Mouse (Mus musculus) hematopoietic stem cell, adult 5-6 weeks (primary cell): ENCODE measurements at regions not wholly inside any gene's neighbourhood (a gene's known extent, or its start where the extent isn't known, plus 50 kb on each side); places are given as distances from the start of the nearest gene placed in this dataset.
"Not testable (repeated sequence)": the region's sequence is repeated elsewhere in the genome, so short reads cannot be mapped to it uniquely, and the experiment has no call there.

Experiments
- ATAC-seq, 2 experiments: fragments of 125-278 bp in 1 of 2; replicated peaks in 1 of 2; 2 replicates each; pipeline ENCODE4 v1.8.0; 2016 to 2017; ENCODE audit warnings: inconsistent platforms in 2 of 2, mild to moderate bottlenecking in 2 of 2, moderate number of reproducible peaks in 2 of 2, low read depth in 1 of 2, moderate TSS enrichment in 1 of 2; ENCODE audit not compliant: low FRiP score in 2 of 2, poor library complexity in 2 of 2, severe bottlenecking in 2 of 2, insufficient read depth in 1 of 2, low TSS enrichment in 1 of 2

DNA sequence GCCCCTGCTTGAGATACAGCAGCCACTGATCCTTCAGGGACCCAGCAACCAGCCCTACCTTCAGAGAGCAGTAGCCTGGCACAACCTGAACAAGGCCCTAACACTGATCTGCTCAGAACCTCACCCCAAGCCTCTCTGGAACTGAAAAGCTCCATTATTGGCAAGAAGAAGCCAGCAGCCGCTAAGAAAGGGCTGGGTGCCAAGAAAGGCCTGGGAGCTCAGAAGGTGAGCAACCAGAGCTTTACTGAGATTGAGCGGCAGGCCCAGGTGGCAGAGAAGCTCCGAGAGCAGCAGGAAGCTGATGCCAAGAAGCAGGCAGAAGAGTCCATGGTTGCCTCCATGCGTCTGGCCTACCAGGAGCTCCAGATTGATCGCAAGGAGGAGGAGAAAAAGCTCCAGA, 74.4 kb upstream of the Oxtr start:
- not testable (repeated sequence) for ATAC-seq

DNA sequence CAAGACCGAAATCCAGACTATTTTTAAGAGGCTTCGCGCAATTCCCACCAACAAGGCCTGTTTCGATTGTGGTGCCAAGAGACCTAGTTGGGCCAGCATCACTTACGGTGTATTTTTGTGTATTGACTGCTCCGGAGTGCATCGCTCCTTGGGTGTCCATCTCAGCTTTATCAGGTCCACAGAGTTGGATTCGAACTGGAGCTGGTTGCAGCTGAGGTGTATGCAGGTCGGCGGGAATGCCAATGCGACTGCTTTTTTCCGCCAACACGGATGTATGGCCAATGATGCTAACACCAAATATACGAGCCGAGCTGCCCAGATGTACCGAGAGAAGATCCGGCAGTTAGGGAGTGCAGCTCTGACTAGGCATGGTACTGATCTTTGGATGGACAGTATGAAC, 73.9 kb upstream of the Oxtr start:
- ATAC-seq = not testable (repeated sequence)

DNA sequence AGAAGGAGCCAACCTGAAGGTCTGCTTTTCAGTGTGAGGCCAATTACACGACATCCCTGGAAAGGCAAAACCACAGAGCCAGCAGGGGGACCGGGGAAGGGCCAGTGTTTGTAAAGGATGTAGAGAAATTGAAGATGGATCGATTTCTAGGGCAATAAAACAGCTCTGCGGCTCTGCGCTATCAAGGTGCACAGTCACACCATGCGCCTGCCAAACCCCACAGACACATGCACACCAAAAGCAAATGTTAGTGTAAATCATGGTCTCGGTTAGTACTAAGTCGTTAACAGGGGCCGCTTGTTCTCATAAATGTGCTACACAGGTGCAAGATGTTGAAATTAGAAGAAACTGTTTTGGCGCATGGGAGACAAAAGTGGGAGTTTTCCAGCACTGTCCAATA, 72.3 kb upstream of the Oxtr start:
- ATAC-seq = no peak

DNA sequence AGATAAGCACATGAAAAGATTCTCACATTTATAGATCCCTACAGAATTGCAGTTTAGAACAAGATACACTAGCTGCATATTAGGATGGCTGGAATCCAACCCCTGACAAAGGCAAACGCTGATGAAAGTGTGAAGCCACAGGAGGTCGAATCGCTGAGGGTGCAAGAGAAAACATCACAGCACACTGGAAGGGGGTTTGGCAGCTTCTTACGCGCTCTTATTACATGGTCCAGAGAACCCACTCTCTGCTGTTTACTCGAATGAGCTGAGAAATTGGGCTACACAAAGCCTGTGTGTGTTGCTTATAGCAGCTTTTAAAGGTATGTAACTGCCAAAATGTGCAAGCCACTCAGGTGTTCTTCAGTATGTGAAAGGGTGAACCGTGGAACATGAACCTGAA, 71.8 kb upstream of the Oxtr start:
- no peak for ATAC-seq

DNA sequence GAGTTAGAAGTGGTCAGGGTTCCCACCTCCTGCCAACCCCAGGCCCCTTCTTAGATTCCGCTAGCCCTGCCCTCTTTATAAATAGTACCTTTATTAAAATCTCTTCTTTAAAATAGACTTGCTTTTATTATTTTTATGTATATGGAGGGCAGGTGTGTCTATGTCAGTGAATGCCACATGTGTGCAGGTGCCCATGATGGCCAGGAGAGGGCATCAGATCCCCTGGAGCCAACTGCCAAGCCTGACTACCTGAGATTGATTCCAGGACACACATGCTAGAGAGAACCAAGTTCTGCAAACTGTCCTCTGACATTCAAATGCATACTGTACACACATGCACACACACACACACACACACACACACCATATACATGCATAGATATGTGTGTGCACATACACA, 69.8 kb upstream of the Oxtr start:
- no peak for ATAC-seq

DNA sequence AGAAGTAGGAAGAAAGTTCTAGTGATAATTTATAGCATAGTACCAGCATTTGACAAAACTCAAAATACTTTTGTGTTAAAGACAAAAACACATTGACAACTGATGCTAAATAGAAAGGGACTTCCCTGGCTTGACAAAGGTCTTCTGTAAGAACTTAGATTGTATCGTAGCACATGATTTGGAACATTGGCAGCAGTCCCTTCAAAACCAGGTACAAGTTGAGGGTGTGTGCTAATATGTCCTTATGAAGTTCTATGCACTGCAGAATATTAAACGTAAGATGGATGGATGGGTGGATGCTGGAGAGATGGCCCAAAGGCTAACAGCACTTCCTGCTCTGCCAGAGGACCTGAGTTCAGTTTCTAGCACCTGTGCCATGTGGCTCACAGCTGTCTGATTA, 67.8 kb upstream of the Oxtr start:
- no peak for ATAC-seq

DNA sequence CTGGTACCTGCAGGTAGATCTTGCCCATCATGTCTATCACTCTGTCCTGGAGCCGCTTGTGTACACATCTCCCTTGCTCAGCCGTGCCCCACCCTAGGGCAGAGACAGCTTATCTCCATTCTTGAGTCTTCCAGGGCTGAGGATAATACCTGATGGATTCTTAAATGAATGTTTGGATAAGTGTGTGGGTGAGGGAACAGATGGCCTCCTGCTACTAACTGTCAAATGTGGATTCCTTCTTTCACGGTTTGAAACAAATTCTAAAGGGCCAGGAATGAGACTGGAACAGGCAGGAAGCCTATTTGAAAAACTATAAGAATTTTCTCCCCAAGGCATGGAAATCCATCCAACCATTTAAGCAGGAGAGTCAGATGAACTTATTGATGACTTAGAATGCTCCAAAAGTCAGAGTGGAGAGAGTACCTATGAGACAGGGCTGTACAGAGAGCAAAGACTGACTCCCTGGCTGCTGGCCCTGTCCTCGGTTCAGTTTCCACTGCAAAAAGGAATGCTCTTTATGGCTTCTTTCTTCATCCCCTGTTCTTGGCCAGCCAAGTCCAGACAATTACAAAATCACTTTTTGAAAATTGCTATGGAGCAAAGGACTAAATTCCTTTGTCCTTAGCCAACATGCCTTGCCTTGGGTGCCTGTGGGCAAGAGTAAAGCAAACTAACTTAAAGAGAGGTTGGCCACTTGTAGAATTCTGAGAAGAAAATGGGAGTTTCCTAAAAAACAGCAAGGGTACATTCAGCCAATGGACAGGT, 66.8 kb upstream of the Oxtr start:
- ATAC-seq = no peak

DNA sequence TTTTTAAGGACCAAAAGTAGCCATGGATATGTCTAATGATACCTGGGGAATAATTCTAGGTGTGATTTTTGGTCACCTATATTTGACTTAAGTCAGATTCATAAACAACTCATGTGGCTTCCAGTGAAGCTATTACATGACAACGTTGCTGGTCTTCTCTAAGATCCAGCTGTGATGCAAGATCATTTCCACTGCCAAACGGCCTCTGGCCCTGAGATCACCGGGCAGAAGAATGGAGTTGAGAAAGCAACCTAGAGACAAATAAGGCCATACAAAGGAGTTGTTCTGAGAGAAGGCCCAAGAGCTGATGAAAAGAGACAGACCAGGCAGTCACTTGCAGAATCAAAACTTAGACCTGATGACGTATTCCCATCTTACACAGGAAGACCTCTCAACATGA, 64.3 kb upstream of the Oxtr start:
- ATAC-seq = no peak

DNA sequence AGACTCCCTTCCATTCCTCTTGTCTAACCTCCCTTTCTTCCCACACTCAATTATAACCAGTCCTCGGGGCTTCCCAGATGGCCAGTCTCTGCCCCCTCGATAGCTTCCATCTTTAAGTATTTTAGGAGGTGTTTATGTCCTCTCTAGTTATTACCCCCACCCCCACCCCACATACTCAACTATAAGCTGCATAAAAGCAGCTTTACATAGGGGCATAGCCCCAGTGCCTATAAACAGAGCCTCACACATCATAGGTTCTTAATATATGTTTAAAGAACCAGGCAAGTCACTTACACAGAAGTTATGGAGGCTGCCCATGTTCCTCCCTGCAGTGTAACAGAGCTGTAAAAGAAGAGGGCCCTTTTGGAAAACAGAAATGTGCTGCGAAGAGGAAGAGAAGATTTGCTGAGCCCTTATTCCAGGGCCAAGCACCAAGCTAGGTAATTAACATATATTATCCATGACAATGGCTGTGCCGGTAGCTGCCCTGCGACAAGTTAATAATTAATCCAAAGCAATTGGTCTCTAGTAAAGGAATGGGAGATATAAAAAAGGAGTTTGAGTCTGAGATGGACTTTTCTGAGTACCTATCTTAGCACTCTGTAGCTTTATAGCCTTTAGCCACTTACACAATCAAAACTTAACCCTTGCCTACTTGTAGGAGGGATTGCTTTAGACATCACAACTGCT, 63.6 kb upstream of the Oxtr start:
- no peak for ATAC-seq

DNA sequence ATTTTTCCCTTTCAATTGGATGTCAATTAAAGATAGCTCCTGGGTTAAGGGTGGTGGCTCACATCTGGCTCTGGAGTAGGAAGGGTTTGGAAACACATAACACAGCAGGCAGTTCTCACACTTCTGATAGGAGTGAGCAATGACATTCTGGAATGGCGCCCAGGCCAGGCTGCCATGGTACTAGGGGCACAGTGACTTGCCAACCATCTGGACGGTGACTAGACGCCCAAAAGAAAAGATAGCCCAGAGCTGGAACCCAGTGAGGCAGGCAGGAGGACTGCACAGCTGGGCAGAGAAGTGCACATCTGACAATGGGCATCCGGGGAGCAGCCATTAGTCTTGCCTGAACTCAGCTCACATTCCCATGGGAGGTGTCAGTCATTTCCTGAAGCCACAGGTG, 62.8 kb upstream of the Oxtr start:
- no peak for ATAC-seq

DNA sequence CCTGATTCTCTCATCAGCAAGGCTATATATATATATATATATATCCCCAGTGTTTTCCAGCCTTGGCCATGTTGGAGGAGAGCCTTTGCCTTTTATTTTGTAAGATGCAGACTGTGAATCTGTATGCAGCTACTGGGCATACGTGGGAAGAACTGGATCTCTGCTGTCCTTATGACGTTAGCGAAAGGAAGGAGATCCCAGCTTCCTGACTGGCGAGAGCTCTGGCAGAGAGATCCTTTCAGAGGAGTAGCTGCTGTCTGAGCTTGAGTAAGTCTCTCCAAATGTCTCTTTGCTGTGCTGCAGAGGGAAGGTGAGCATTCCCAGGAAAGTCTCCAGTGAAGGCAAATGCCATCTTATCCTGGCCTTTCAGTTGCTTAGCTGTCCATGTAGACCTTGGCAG, 61.6 kb upstream of the Oxtr start:
- ATAC-seq = no peak

DNA sequence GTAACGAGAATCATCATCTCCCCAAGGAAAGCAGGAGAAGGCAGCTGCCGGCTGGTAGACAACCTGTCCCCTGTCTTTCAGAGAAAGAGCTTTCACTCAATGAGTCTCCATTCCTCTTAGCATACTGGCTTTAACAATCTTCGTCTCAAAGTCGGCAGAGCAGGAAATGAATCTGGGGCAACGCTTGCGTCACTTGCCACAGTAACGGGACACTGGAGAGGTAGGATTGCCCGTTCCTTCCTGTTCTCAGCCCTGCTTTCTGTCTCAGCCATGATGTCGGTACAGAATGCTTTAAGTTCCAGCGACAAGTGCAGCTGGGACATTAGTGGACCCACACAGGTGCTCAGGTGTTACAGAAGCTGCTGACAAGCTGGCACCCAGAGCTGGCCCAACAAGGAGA, 57.5 kb upstream of the Oxtr start:
- ATAC-seq = peak; percentile 85 to 87

DNA sequence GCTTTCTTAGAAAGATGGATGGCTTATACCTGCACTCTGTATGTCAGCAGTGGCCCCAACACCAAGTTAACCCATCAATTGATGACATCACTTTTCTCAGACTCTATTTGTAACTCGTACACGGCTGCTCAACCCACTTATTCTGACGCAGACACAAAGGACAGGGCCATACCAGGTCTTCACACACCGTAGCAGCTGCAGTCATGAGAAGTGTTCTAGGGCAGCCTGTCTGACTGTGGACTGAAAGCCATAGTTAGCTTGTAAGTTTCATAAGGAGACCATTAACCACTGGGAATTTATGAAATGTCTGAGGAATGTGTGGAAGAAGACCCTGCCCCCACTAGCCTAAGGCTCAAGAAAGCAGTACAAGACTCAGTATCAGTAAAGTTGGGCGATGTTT, 56.3 kb upstream of the Oxtr start:
- ATAC-seq = no peak

DNA sequence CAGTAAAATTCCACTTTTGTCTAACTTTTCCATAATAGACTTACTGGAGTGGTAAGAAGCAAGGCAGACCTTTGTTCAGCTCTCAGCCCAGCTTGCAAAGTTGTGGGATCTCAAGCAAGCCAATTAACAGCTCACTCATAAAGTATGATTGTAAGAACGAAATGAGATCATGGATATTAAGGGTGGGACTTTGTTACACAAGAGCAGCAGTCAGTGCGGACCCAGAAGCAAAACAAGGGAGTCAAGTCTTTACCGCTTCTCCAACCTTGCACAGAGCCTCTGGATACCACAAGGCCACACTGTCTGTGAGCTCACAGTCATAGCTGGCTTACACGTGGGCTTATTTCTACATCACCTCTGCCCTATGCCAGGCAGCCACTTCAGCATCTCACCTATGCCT, 54.6 kb upstream of the Oxtr start:
- no peak for ATAC-seq

DNA sequence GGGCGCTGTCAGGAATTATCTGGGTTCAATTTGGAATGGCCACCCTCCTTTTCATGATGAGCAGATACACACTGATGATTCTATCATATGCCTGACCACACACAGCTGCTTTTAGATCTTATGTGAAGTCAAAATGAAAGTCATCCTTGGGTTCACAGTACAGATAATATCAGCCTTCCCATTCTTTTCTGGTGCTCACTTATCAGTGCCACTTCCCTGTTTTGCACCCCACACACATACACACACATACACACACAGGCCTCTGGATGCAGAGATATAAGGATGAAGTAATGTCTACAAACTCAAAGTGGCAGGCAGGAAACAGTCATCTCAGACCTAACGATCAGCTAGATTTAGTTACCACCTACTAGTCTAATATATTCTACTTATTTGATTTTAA, 52.9 kb upstream of the Oxtr start:
- ATAC-seq = 0 out of 4 replicates have a peak, but pooled peaks of 1 of the 2 experiments have one; percentile 27
